Mouse (Mus musculus) megakaryocyte, embryonic 14.5 days (primary cell): ENCODE results near the gene Relb. TPM values are rescaled to one million over a fixed set of nuclear protein-coding genes. Genes with fewer than 3 reads are reported as not detected.

Source experiments
- H3K27me3 ChIP-seq: replicated peaks from 2 replicates; pipeline ENCODE3; 2012; ENCODE audit warnings: inconsistent platforms
- H3K36me3 ChIP-seq: replicated peaks from 2 replicates; pipeline ENCODE3; 2012; ENCODE audit warnings: low read length, inconsistent platforms, mixed read lengths
- H3K4me1 ChIP-seq: 2 replicates; pipeline ENCODE4 v1.6.1; 2012; ENCODE audit warnings: inconsistent platforms
- H3K4me3 ChIP-seq: replicated peaks from 2 replicates; pipeline ENCODE3; 2012; ENCODE audit warnings: moderate library complexity, mild to moderate bottlenecking, inconsistent platforms
- H3K9me3 ChIP-seq: 2 replicates; pipeline ENCODE4 v1.6.1; 2012; ENCODE audit warnings: inconsistent platforms
- FLI1 ChIP-seq: IDR thresholded peaks from 2 replicates; pipeline ENCODE4 v1.6.1; 2012; ENCODE audit warnings: low read length, inconsistent platforms, mixed read lengths
- GATA1 ChIP-seq: IDR thresholded peaks from 3 replicates; pipeline ENCODE4 v1.6.1; 2012; ENCODE audit warnings: mixed read lengths, low read length, inconsistent platforms, borderline replicate concordance
- polyA plus RNA-seq: library from polyadenylated mRNA; stranded (reverse); fragments of >175 nt; gene quantifications from 2 replicates; pipeline ENCODE4 v1.2.3, GENCODE M21; 2012; ENCODE audit warnings: low replicate concordance; ENCODE audit not compliant: insufficient read depth

The Relb gene
- polyA plus RNA-seq, 1 experiment: 14.8 TPM

- Histone ChIP-seq H3K4me1 (peaks cover 85% of the 10 kb centered on the region), H3K4me3 (peak overlapping the region; percentile 98), H3K36me3 (peaks cover 63% of the 10 kb centered on the region), H3K9me3 (peaks cover 3% of the 10 kb centered on the region; the same call in 1 of the 2 replicates), H3K27me3 (no peaks in the 10 kb centered on the region)
- TF ChIP-seq FLI1 (no peak), GATA1 (no peak)
These were observed 68.6 kb downstream of the Relb start for GRCm38 (mm10) chr7:19560491-19561260.

- H3K9me3 ChIP-seq: no peaks in the 10 kb centered on the region
- TF ChIP-seq GATA1 (no peak), FLI1 (no peak)
- peaks cover 87% of the 10 kb centered on the region for H3K4me1 ChIP-seq
- H3K27me3 ChIP-seq: no peaks in the 10 kb centered on the region
- H3K36me3 ChIP-seq: peaks cover 59% of the 10 kb centered on the region
- peak overlapping the region; percentile 82 for H3K4me3 ChIP-seq
These were observed 70.3 kb downstream of the Relb start for GRCm38 (mm10) chr7:19558965-19559364.

- H3K36me3 ChIP-seq: peaks cover 60% of the 10 kb centered on the region
- H3K9me3 ChIP-seq: no peaks in the 10 kb centered on the region
- TF ChIP-seq FLI1: no peak
- TF ChIP-seq GATA1: no peak
- H3K4me1 ChIP-seq: peaks cover 87% of the 10 kb centered on the region
- peak overlapping the region; percentile 82 for H3K4me3 ChIP-seq
- H3K27me3 ChIP-seq: no peaks in the 10 kb centered on the region
These were observed 71.0 kb downstream of the Relb start for GRCm38 (mm10) chr7:19557982-19558900.

GRCm38 (mm10) chr7:19557086-19557485 lies 72.2 kb downstream of the Relb start:
- H3K27me3 ChIP-seq: no peaks in the 10 kb centered on the region
- H3K4me1 ChIP-seq: peaks cover 91% of the 10 kb centered on the region
- H3K9me3 ChIP-seq: no peaks in the 10 kb centered on the region
- TF ChIP-seq FLI1 (no peak), GATA1 (no peak)
- no peak overlapping the region for H3K4me3 ChIP-seq
- peaks cover 72% of the 10 kb centered on the region for H3K36me3 ChIP-seq

Other genes with a start within 250 kb of the Relb start
- gene Ercc2, start 247.4 kb downstream of the Relb start, polyA plus RNA-seq: 24.2 and 30.8 TPM in 2 replicates
- gene Klc3, start 225.3 kb downstream of the Relb start, polyA plus RNA-seq: 1.3 TPM in 1 of 2 replicates, not detected in the other
- gene Ckm, start 224.7 kb downstream of the Relb start, polyA plus RNA-seq: 0.96 TPM in 1 of 2 replicates, not detected in the other
- gene Mark4, start 170.6 kb downstream of the Relb start, polyA plus RNA-seq: 102 and 169 TPM in 2 replicates
- 40.8 and 53.6 TPM in 2 replicates for gene Exoc3l2, start 166.1 kb downstream of the Relb start, polyA plus RNA-seq
- gene Bloc1s3, start 121.1 kb downstream of the Relb start, polyA plus RNA-seq: 5.5 and 6.5 TPM in 2 replicates
- gene Trappc6a, start 121.0 kb downstream of the Relb start, polyA plus RNA-seq: 608 and 613 TPM in 2 replicates
- 1.3 and 2.9 TPM in 2 replicates for gene Nkpd1, start 111.6 kb downstream of the Relb start, polyA plus RNA-seq
- 88.1 and 108 TPM in 2 replicates for gene Ppp1r37, start 66.4 kb downstream of the Relb start, polyA plus RNA-seq
- 6.0 and 13.6 TPM in 2 replicates for gene Zfp296, start 52.2 kb downstream of the Relb start, polyA plus RNA-seq
- gene Gemin7, start 51.8 kb downstream of the Relb start, polyA plus RNA-seq: 30.5 and 69.9 TPM in 2 replicates
- gene Clasrp, start 25.0 kb downstream of the Relb start, polyA plus RNA-seq: 109 and 265 TPM in 2 replicates
- 153 and 336 TPM in 2 replicates for gene Clptm1, start 35.6 kb upstream of the Relb start, polyA plus RNA-seq
- gene Apoc2, start 48.5 kb upstream of the Relb start, polyA plus RNA-seq: 114 TPM in 1 of 2 replicates, not detected in the other
- gene Gm44805, start 52.0 kb upstream of the Relb start, polyA plus RNA-seq: not detected in 2 replicates
- 7.1 and 10.7 TPM in 2 replicates for gene Apoc4, start 52.0 kb upstream of the Relb start, polyA plus RNA-seq
- gene Apoc1, start 63.2 kb upstream of the Relb start, polyA plus RNA-seq: 31.2 and 454 TPM in 2 replicates
- 302 and 6,452 TPM in 2 replicates for gene Apoe, start 69.8 kb upstream of the Relb start, polyA plus RNA-seq
- 129 and 184 TPM in 2 replicates for gene Tomm40, start 86.0 kb upstream of the Relb start, polyA plus RNA-seq
- gene Nectin2, start 121.0 kb upstream of the Relb start, polyA plus RNA-seq: 4.0 and 6.8 TPM in 2 replicates
- gene Bcam, start 141.6 kb upstream of the Relb start, polyA plus RNA-seq: 0.58 and 1.6 TPM in 2 replicates
- gene Cblc, start 167.4 kb upstream of the Relb start, polyA plus RNA-seq: not detected in 2 replicates
- 183 and 210 TPM in 2 replicates for gene Bcl3, start 193.3 kb upstream of the Relb start, polyA plus RNA-seq
- 0.12 TPM in 1 of 2 replicates, not detected in the other for gene Gm19345, start 222.6 kb upstream of the Relb start, polyA plus RNA-seq
- gene Ceacam16, start 231.9 kb upstream of the Relb start, polyA plus RNA-seq: 2.0 and 6.1 TPM in 2 replicates